Mouse (Mus musculus): ENCODE measurements around the gene Hoxa7. TPM values are rescaled to one million over a fixed set of nuclear protein-coding genes. Genes with fewer than 3 reads are reported as not detected.

Hoxa7 gene
- polyA plus RNA-seq, 1 experiment: 11.9 TPM

- Histone ChIP-seq H3K4me2 (ENCODE audit: low read depth) (peak overlapping the region; percentile 79), H3K27me3 (ENCODE audit: control insufficient read depth, insufficient read depth, insufficient read length) (no peaks in the 10 kb centered on the region), H3K79me2 (ENCODE audit: control insufficient read depth, insufficient read depth) (peaks cover 73% of the 10 kb centered on the region), H3K36me3 (ENCODE audit: control insufficient read depth, insufficient read depth) (no peaks in the 10 kb centered on the region), H3ac (ENCODE audit: control insufficient read depth, insufficient read length) (no peak overlapping the region), H3K4me3 (peak overlapping the region; percentile 86)
- TF ChIP-seq USF1 (IDR thresholded peaks at IDR 0.05; ENCODE audit: low read depth) (no peak), CEBPB (IDR thresholded peaks at IDR 0.05; ENCODE audit: insufficient read depth, poor library complexity, severe bottlenecking) (no peak), POLR2A (IDR thresholded peaks at IDR 0.05; ENCODE audit: insufficient read length, low read depth) (no peak), MYOG (IDR thresholded peaks at IDR 0.05; ENCODE audit: control insufficient read depth in 1 of 3, insufficient read depth in 1 of 3, insufficient read length in 2 of 3, low read depth in 2 of 3) (no peak), POLR2AphosphoS2 (IDR thresholded peaks at IDR 0.05; ENCODE audit: insufficient read length, low read depth) (no peak), MAX (IDR thresholded peaks at IDR 0.05; ENCODE audit: low read depth) (no peak), MYOD1 (IDR thresholded peaks at IDR 0.05; ENCODE audit: control insufficient read depth in 1 of 3, insufficient read length in 2 of 3, low read depth in 2 of 3) (no peak), E2F4 (IDR thresholded peaks at IDR 0.05; ENCODE audit: insufficient read depth) (no peak), TCF3 (IDR thresholded peaks at IDR 0.05; ENCODE audit: insufficient read length, low read depth) (no peak), TCF12 (IDR thresholded peaks at IDR 0.05; ENCODE audit: insufficient read depth, poor library complexity, severe bottlenecking) (no peak), SRF (IDR thresholded peaks at IDR 0.05; ENCODE audit: control insufficient read depth, insufficient read length, low read depth) (no peak), REST (IDR thresholded peaks at IDR 0.05; ENCODE audit: insufficient read depth, insufficient read length) (no peak)
Measured at GRCm38 (mm10) chr6:52237346-52238154, 15.9 kb upstream of the Hoxa7 start.

GRCm38 (mm10) chr6:52236806-52237205 is 15.2 kb upstream of the Hoxa7 start:
- peak overlapping the region; percentile 86 for H3K4me3 ChIP-seq
- TF ChIP-seq MAX (IDR thresholded peaks at IDR 0.05; ENCODE audit: low read depth) (no peak), POLR2AphosphoS2 (IDR thresholded peaks at IDR 0.05; ENCODE audit: insufficient read length, low read depth) (no peak), E2F4 (IDR thresholded peaks at IDR 0.05; ENCODE audit: insufficient read depth) (no peak), REST (IDR thresholded peaks at IDR 0.05; ENCODE audit: insufficient read depth, insufficient read length) (no peak), POLR2A (IDR thresholded peaks at IDR 0.05; ENCODE audit: insufficient read length, low read depth) (no peak), TCF3 (IDR thresholded peaks at IDR 0.05; ENCODE audit: insufficient read length, low read depth) (no peak), CEBPB (IDR thresholded peaks at IDR 0.05; ENCODE audit: insufficient read depth, poor library complexity, severe bottlenecking) (no peak), MYOG (IDR thresholded peaks at IDR 0.05; ENCODE audit: control insufficient read depth in 1 of 3, insufficient read depth in 1 of 3, insufficient read length in 2 of 3, low read depth in 2 of 3) (no peak), SRF (IDR thresholded peaks at IDR 0.05; ENCODE audit: control insufficient read depth, insufficient read length, low read depth) (no peak), TCF12 (IDR thresholded peaks at IDR 0.05; ENCODE audit: insufficient read depth, poor library complexity, severe bottlenecking) (no peak), USF1 (IDR thresholded peaks at IDR 0.05; ENCODE audit: low read depth) (no peak), MYOD1 (IDR thresholded peaks at IDR 0.05; ENCODE audit: control insufficient read depth in 1 of 3, insufficient read length in 2 of 3, low read depth in 2 of 3) (no peak)
- H3K36me3 ChIP-seq (ENCODE audit: control insufficient read depth, insufficient read depth): no peaks in the 10 kb centered on the region
- peak overlapping the region; percentile 79 for H3K4me2 ChIP-seq (ENCODE audit: low read depth)
- H3K27me3 ChIP-seq (ENCODE audit: control insufficient read depth, insufficient read depth, insufficient read length): no peaks in the 10 kb centered on the region
- H3K79me2 ChIP-seq (ENCODE audit: control insufficient read depth, insufficient read depth): peaks cover 78% of the 10 kb centered on the region
- H3ac ChIP-seq (ENCODE audit: control insufficient read depth, insufficient read length): no peak overlapping the region

- H3K4me2 ChIP-seq (ENCODE audit: low read depth): peak overlapping the region; percentile 79
- no peaks in the 10 kb centered on the region for H3K36me3 ChIP-seq (ENCODE audit: control insufficient read depth, insufficient read depth)
- H3ac ChIP-seq (ENCODE audit: control insufficient read depth, insufficient read length): no peak overlapping the region
- no peak overlapping the region for H3K4me3 ChIP-seq
- no peaks in the 10 kb centered on the region for H3K27me3 ChIP-seq (ENCODE audit: control insufficient read depth, insufficient read depth, insufficient read length)
- no peak for TF ChIP-seq SRF (IDR thresholded peaks at IDR 0.05; ENCODE audit: control insufficient read depth, insufficient read length, low read depth)
- H3K79me2 ChIP-seq (ENCODE audit: control insufficient read depth, insufficient read depth): peaks cover 87% of the 10 kb centered on the region
Measured at GRCm38 (mm10) chr6:52235866-52236265, 14.2 kb upstream of the Hoxa7 start.

GRCm38 (mm10) chr6:52235267-52235666 is 13.6 kb upstream of the Hoxa7 start:
- peak overlapping the region; percentile 89 for H3K4me3 ChIP-seq
- peak overlapping the region; percentile 99 for H3K4me2 ChIP-seq (ENCODE audit: low read depth)
- H3K36me3 ChIP-seq (ENCODE audit: control insufficient read depth, insufficient read depth): no peaks in the 10 kb centered on the region
- TF ChIP-seq CEBPB (IDR thresholded peaks at IDR 0.05; ENCODE audit: insufficient read depth, poor library complexity, severe bottlenecking): no peak
- no peak for TF ChIP-seq MYOG (IDR thresholded peaks at IDR 0.05; ENCODE audit: control insufficient read depth in 1 of 3, insufficient read depth in 1 of 3, insufficient read length in 2 of 3, low read depth in 2 of 3)
- no peak for TF ChIP-seq E2F4 (IDR thresholded peaks at IDR 0.05; ENCODE audit: insufficient read depth)
- no peak for TF ChIP-seq MAX (IDR thresholded peaks at IDR 0.05; ENCODE audit: low read depth)
- no peak for TF ChIP-seq TCF3 (IDR thresholded peaks at IDR 0.05; ENCODE audit: insufficient read length, low read depth)
- TF ChIP-seq USF1 (IDR thresholded peaks at IDR 0.05; ENCODE audit: low read depth): no peak
- TF ChIP-seq MYOD1 (IDR thresholded peaks at IDR 0.05; ENCODE audit: control insufficient read depth in 1 of 3, insufficient read length in 2 of 3, low read depth in 2 of 3): no peak
- TF ChIP-seq POLR2A (IDR thresholded peaks at IDR 0.05; ENCODE audit: insufficient read length, low read depth): no peak
- no peak for TF ChIP-seq REST (IDR thresholded peaks at IDR 0.05; ENCODE audit: insufficient read depth, insufficient read length)
- peaks cover 91% of the 10 kb centered on the region for H3K79me2 ChIP-seq (ENCODE audit: control insufficient read depth, insufficient read depth)
- no peak overlapping the region for H3ac ChIP-seq (ENCODE audit: control insufficient read depth, insufficient read length)
- H3K27me3 ChIP-seq (ENCODE audit: control insufficient read depth, insufficient read depth, insufficient read length): no peaks in the 10 kb centered on the region

Data from myocyte (in vitro differentiated cells).